Mouse (Mus musculus) G1E (cell line): ENCODE measurements around the gene Pdxk.

Experiments used
- CTCF ChIP-seq: IDR thresholded peaks from 2 replicates; pipeline ENCODE4 v1.5.1; 2012; ENCODE audit warnings: low read depth, low read length, inconsistent platforms, mixed read lengths
- GATA1 ChIP-seq: IDR thresholded peaks from 2 replicates; pipeline ENCODE4 v1.6.1; 2012; ENCODE audit warnings: borderline replicate concordance, low read length, inconsistent platforms, mixed read lengths
- POLR2AphosphoS5 ChIP-seq: IDR thresholded peaks from 2 replicates; pipeline ENCODE4 v1.6.1; 2012; ENCODE audit warnings: low read depth, low read length, inconsistent platforms; ENCODE audit not compliant: insufficient replicate concordance
- TAL1 ChIP-seq: conservative IDR thresholded peaks from 2 replicates; pipeline ENCODE4 v1.6.1; 2012; ENCODE audit warnings: low read depth, low read length, inconsistent platforms, mixed read lengths

- TF ChIP-seq TAL1 = no peak
- no peak for TF ChIP-seq GATA1
- no peak for TF ChIP-seq CTCF
- TF ChIP-seq POLR2AphosphoS5 = no peak
Measured at GRCm38 (mm10) chr10:78428070-78428469, 36.7 kb downstream of the Pdxk start.
